Mouse (Mus musculus): ENCODE results near the gene Cdadc1. TPM values are rescaled to one million over a fixed set of nuclear protein-coding genes. Genes with fewer than 3 reads are reported as not detected.
A peak's percentile ranks its signal among the peaks of the same experiment; 100 is the strongest.

Cdadc1 gene
- polyA plus RNA-seq, 1 experiment from 2014 or later = 31.0 TPM

DNA sequence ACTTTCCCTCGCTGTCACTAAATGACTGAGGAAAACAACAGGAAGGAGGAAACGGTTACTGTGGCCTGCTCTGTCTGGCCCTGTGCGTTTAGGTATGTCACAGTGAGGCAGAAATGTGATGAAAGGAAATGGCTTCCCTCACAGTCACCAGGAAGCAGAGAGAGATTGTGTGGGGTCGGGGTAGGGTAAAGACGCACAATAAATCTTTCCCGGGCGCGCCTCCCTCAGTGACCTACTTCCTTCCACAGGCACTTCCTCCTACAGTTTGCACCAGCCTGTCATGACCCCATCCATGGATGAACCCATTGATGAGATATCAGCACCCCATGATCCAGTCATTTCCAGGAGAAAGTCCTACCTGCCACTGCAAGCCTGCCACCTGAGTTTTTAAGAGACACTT is 42.7 kb downstream of the Cdadc1 start:
- no peak overlapping the region for H3K4me2 ChIP-seq (replicated peaks)
- no peak overlapping the region for H3K4me3 ChIP-seq (replicated peaks)
- H3K27me3 ChIP-seq (replicated peaks) = no peaks in the 10 kb centered on the region
- H3K4me1 ChIP-seq (replicated peaks) = no peaks in the 10 kb centered on the region
- no peaks in the 10 kb centered on the region for H3K9me3 ChIP-seq
- no peaks in the 10 kb centered on the region for H3K36me3 ChIP-seq
- H3K9ac ChIP-seq = no peak overlapping the region
- 73% methylated on average over 8 of the region's 8 CpGs for WGBS
- no peak overlapping the region for H3K27ac ChIP-seq
- no peak for ATAC-seq

DNA sequence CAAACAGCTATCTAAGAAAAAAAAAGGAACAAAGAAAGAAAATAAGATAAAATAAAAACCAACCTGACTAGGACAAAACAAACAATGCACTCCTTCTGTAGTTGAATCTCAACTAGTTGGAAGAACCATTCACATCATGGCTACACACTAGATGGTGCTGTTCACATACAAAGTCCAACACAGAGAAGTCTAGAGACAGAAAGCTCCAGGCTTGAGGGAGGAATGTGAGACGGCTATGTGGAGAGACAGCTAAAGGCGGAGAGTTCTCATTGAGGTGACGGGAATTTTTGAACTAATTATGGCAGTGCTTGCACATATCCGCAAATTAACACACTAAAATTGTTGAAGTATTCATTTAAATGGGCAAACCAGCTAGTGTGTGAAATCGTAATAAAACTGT is 43.7 kb downstream of the Cdadc1 start:
- Histone ChIP-seq H3K36me3 (no peaks in the 10 kb centered on the region), H3K27ac (no peak overlapping the region), H3K9me3 (no peaks in the 10 kb centered on the region), H3K9ac (no peak overlapping the region), H3K4me2 (replicated peaks) (no peak overlapping the region), H3K4me1 (replicated peaks) (no peaks in the 10 kb centered on the region), H3K27me3 (replicated peaks) (no peaks in the 10 kb centered on the region), H3K4me3 (replicated peaks) (no peak overlapping the region)
- no peak for ATAC-seq
- WGBS = 80% methylated on average over 5 of the region's 5 CpGs

DNA sequence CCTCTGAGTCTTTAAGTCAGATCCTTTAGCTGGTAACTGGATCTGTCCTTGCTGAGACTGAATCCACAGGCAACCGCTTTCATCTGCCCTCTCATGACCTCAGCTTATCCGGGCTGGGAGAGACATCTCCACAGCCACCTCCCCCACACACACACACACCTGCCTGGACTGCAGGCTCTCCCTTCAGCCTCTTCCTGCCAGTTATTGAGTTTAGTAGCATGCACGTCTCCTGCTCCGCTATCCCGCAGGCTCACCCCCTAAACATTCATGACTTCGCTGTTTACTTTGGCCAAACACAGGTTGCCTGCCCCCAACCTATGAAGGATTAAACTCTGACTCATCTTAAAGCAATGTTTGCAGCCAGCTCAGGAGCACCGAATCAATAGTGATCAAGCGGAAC is 45.8 kb downstream of the Cdadc1 start:
- WGBS = 37% methylated on average over 8 of the region's 8 CpGs
- H3K4me1 ChIP-seq (replicated peaks) = no peaks in the 10 kb centered on the region
- H3K27ac ChIP-seq = no peak overlapping the region
- no peak overlapping the region for H3K9ac ChIP-seq
- no peaks in the 10 kb centered on the region for H3K27me3 ChIP-seq (replicated peaks)
- no peak overlapping the region for H3K4me3 ChIP-seq (replicated peaks)
- 0 out of 2 replicates have a peak, but pooled peaks have one; percentile 23 for ATAC-seq
- H3K9me3 ChIP-seq = no peaks in the 10 kb centered on the region
- no peak overlapping the region for H3K4me2 ChIP-seq (replicated peaks)
- no peaks in the 10 kb centered on the region for H3K36me3 ChIP-seq

DNA sequence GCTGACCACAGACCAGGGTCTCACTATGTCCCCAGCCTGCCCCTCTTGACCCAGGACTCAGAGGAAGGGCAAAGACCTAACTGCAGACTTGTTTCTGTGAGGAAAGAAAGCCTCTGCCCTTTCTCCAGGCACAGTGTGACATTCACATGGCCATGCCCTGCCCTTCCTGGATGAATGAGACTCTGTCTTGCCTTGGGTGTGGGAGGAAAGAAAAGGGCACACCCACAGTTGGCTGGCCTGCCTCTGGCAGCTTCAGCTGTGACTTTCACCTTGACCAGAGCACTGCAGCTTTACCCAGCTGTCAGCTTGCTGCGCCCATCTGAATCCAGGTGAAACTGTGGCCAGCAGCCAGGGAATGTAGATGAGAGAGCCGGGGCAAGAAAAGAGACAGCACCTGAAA is 46.9 kb downstream of the Cdadc1 start:
- no peaks in the 10 kb centered on the region for H3K4me1 ChIP-seq (replicated peaks)
- ATAC-seq = peak; percentile 78
- no peak overlapping the region for H3K27ac ChIP-seq
- no peak overlapping the region for H3K9ac ChIP-seq
- no peak overlapping the region for H3K4me3 ChIP-seq (replicated peaks)
- no peaks in the 10 kb centered on the region for H3K36me3 ChIP-seq
- WGBS = 72% methylated on average over 2 of the region's 2 CpGs
- H3K9me3 ChIP-seq = no peaks in the 10 kb centered on the region
- H3K27me3 ChIP-seq (replicated peaks) = no peaks in the 10 kb centered on the region
- no peak overlapping the region for H3K4me2 ChIP-seq (replicated peaks)

DNA sequence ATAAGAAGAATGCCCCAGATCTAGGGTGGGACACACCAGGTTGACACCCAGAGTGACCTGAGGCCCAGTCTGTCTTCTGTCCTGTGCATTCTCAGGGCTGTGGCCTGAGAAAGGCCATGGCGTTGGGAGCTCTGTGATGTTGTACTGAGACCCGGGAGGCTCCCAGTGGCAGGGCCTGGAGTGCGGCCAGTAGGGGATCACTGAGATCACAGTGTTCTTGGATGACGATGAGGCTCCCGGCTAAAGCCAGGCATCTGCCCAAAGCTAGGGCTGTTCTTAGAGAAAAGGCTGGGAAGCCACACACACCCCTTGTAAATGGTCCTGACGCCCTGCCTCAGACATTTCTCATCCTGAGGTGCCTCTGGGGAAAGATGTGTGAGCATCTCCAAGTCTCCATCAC is 48.7 kb downstream of the Cdadc1 start:
- no peaks in the 10 kb centered on the region for H3K27me3 ChIP-seq (replicated peaks)
- H3K4me1 ChIP-seq (replicated peaks) = no peaks in the 10 kb centered on the region
- no peaks in the 10 kb centered on the region for H3K36me3 ChIP-seq
- H3K9me3 ChIP-seq = no peaks in the 10 kb centered on the region
- no peak overlapping the region for H3K9ac ChIP-seq
- WGBS = 76% methylated on average over 6 of the region's 6 CpGs
- H3K4me2 ChIP-seq (replicated peaks) = no peak overlapping the region
- no peak overlapping the region for H3K27ac ChIP-seq
- ATAC-seq = no peak
- H3K4me3 ChIP-seq (replicated peaks) = no peak overlapping the region

DNA sequence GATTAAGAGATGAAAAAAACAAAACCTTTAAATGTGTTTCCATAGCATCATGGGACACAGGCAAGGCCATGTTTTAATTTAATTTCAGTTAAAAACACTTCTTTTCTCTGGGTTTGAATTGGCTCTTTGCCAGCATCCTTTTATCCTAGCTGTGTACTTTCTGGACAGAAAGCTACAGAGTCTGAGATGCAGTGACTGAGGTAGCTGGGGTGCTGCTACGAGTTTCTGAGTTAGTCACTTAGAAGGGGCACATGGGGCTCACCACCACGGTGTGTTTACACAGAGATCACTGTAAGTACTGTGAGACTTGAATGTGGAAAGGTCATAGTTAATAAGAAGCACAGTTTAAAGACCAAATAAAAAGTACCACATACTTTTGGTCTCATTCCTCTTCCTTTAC is 49.2 kb downstream of the Cdadc1 start:
- Histone ChIP-seq H3K27me3 (replicated peaks) (no peaks in the 10 kb centered on the region), H3K27ac (no peak overlapping the region), H3K4me3 (replicated peaks) (no peak overlapping the region), H3K9ac (no peak overlapping the region), H3K4me2 (replicated peaks) (no peak overlapping the region), H3K36me3 (no peaks in the 10 kb centered on the region), H3K4me1 (replicated peaks) (no peaks in the 10 kb centered on the region), H3K9me3 (no peaks in the 10 kb centered on the region)
- no peak for ATAC-seq
- 33% methylated on average over 2 of the region's 2 CpGs for whole genome bisulfite sequencing

DNA sequence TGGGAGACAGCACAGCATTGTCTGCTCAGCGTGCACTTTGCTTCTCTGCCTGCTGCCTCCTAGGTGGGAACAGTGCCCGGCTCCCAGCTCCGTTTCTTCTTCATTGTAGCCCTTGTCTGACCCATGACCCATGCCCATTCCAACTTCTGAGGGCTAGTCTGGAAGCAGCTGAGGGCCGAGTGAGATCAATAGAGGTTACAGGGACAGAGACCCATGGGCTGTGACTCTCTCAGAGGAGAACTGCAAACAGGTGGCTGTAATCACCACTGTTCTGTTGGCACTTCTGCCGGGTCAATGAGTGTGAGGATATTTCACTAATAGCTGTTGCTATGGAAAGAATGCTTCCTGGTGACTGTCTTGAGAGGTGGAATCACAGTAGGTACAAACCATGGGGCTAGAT is 50.2 kb downstream of the Cdadc1 start:
- H3K27ac ChIP-seq = no peak overlapping the region
- WGBS = 51% methylated on average over 5 of the region's 5 CpGs
- H3K36me3 ChIP-seq = no peaks in the 10 kb centered on the region
- no peak overlapping the region for H3K9ac ChIP-seq
- no peak overlapping the region for H3K4me2 ChIP-seq (replicated peaks)
- H3K27me3 ChIP-seq (replicated peaks) = no peaks in the 10 kb centered on the region
- no peaks in the 10 kb centered on the region for H3K4me1 ChIP-seq (replicated peaks)
- H3K4me3 ChIP-seq (replicated peaks) = no peak overlapping the region
- H3K9me3 ChIP-seq = no peaks in the 10 kb centered on the region
- no peak for ATAC-seq

DNA sequence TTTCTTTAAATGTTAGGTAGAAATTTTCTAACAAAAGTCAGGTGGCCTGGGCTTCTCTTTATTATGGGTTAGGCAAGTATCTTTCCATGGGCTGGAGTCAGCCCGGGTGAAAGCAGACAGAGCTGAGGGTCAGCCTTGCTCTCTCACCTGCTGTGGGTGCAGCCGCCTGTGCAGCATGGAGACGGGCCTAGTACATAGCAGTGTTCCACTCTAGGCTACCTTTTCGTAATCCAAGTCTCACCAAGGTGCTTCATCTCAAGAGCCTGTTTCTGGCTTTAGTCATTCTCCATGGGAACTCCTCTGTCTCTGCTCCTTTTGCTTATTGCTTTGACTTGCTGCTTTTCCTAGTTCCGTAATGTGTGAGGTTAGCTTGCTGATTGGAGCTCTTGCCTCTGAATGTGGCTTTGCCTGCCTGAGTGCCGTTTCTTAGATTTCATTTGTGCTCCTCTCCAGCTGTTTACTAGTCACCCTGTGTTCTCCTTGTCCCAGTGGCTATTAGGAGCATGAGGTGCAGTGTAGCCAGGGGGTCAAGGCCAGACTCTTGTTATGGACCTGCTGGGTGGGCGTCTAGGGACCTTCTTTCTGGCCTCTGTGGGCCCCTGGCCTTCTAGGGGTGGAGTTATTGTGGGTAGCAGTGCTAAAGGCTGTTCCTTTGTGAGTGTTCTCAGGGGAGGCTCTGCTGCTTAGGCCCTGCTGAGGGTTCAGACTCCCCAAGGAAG is 51.4 kb downstream of the Cdadc1 start:
- Histone ChIP-seq H3K27ac (no peak overlapping the region), H3K27me3 (replicated peaks) (no peaks in the 10 kb centered on the region), H3K4me3 (replicated peaks) (no peak overlapping the region), H3K9ac (no peak overlapping the region), H3K4me2 (replicated peaks) (no peak overlapping the region), H3K4me1 (replicated peaks) (no peaks in the 10 kb centered on the region), H3K36me3 (no peaks in the 10 kb centered on the region), H3K9me3 (no peaks in the 10 kb centered on the region)
- 81% methylated on average over 7 of the region's 7 CpGs for WGBS
- ATAC-seq = no peak

DNA sequence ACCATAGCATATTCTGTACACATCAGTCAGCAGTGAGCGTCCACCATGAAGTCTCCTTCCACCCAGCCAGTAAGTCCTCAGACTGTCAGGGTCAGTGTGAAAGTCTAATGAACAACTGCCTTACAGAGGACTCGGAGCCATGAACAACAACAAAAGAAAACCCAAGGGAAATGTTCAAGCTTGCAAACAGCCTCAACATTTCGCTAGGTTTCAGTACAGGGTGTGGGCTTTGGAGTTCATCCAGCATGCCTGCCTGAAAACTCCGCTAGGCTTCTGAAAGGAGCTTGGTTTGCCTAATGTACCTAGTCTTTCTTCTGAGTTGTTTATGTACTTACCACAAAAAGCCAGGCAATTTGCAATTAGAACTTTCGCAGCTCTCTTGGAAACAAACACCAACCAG is 53.8 kb downstream of the Cdadc1 start:
- Histone ChIP-seq H3K27me3 (replicated peaks) (no peaks in the 10 kb centered on the region), H3K9me3 (no peaks in the 10 kb centered on the region), H3K4me1 (replicated peaks) (no peaks in the 10 kb centered on the region), H3K36me3 (no peaks in the 10 kb centered on the region), H3K9ac (no peak overlapping the region), H3K4me2 (replicated peaks) (no peak overlapping the region), H3K27ac (no peak overlapping the region), H3K4me3 (replicated peaks) (no peak overlapping the region)
- 77% methylated on average over 5 of the region's 5 CpGs for WGBS
- no peak for ATAC-seq

DNA sequence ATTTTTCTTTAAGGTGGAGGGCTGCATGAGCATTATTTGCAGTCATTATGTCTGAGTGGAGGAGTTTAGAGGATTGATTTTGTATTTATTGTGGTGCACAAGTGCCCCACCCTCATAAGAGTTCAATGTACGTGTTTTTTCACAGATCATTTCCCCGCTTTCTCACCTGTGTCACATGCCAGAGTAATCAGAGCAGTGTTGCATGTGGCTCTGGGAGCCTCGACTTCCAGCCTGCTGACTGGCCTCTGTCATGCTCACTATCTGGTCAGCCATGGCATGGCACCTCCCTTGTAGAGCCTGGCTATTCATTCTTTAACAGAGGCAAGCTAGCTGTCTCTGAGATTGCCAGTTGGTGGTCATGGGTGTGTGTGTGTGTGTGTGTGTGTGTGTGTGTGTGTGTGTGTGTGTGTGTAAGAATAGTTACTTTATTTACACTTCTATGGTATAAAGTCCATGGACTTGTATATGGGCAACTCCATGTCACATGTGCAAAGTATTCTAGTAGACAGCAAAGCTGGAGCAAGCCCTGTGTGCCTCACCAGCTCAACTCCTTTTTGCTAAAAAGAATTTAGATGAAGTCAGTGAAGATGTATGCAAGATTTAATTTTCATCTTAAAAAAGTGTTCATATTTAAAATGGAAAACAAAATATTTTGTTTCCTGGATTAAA is 54.5 kb downstream of the Cdadc1 start:
- ATAC-seq = peak; percentile 76
- no peaks in the 10 kb centered on the region for H3K36me3 ChIP-seq
- no peak overlapping the region for H3K4me3 ChIP-seq (replicated peaks)
- no peaks in the 10 kb centered on the region for H3K9me3 ChIP-seq
- H3K4me1 ChIP-seq (replicated peaks) = no peaks in the 10 kb centered on the region
- no peak overlapping the region for H3K27ac ChIP-seq
- H3K27me3 ChIP-seq (replicated peaks) = no peaks in the 10 kb centered on the region
- no peak overlapping the region for H3K4me2 ChIP-seq (replicated peaks)
- WGBS = 60% methylated on average over 3 of the region's 3 CpGs
- no peak overlapping the region for H3K9ac ChIP-seq

DNA sequence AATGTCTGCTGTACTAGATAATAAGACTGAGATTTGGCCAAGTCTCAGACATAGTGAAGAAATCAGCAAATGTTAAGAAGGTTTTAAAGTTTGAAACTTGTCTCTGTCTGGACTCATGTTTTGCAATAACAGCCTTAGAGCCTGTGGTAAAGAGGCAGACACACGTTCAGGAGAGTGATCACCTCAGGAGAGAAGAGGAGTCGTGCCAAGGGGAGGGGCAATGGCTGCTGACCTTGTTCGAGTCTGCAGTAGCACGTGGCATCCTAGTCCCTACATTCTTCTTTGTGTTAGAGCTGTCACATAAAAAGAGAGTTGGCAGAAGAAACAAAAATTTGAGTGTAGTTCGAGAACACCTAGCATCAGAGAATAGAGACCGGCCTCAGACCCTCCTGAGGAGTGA is 57.0 kb downstream of the Cdadc1 start:
- Histone ChIP-seq H3K9me3 (no peaks in the 10 kb centered on the region), H3K9ac (no peak overlapping the region), H3K4me3 (replicated peaks) (no peak overlapping the region), H3K4me2 (replicated peaks) (no peak overlapping the region), H3K36me3 (no peaks in the 10 kb centered on the region), H3K4me1 (replicated peaks) (no peaks in the 10 kb centered on the region), H3K27ac (no peak overlapping the region), H3K27me3 (replicated peaks) (no peaks in the 10 kb centered on the region)
- 79% methylated on average over 6 of the region's 6 CpGs for WGBS
- ATAC-seq = no peak

DNA sequence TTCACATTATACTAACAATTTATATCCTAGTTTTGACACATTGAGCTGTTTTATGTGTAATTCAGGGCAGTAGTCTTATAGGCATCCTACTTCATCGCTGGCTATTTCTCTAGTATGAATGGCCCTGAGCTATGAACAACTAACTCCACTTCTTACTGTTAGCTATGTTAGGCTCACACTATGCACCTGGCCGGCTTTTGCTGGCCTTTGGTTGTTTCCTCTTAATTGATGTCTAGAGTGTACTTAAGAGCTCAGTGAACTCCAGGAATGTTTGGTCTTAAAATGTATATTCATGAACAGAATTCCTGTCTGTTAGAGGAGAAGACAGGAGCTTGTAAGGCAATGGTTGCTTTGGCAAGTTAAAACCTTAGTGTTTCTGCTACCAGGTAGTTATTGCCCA is 57.5 kb downstream of the Cdadc1 start:
- H3K27ac ChIP-seq = no peak overlapping the region
- no peaks in the 10 kb centered on the region for H3K36me3 ChIP-seq
- ATAC-seq = no peak
- no peak overlapping the region for H3K4me3 ChIP-seq (replicated peaks)
- H3K27me3 ChIP-seq (replicated peaks) = no peaks in the 10 kb centered on the region
- H3K9me3 ChIP-seq = no peaks in the 10 kb centered on the region
- H3K4me2 ChIP-seq (replicated peaks) = no peak overlapping the region
- 80% methylated on average over 2 of the region's 2 CpGs for WGBS
- no peak overlapping the region for H3K9ac ChIP-seq
- no peaks in the 10 kb centered on the region for H3K4me1 ChIP-seq (replicated peaks)

DNA sequence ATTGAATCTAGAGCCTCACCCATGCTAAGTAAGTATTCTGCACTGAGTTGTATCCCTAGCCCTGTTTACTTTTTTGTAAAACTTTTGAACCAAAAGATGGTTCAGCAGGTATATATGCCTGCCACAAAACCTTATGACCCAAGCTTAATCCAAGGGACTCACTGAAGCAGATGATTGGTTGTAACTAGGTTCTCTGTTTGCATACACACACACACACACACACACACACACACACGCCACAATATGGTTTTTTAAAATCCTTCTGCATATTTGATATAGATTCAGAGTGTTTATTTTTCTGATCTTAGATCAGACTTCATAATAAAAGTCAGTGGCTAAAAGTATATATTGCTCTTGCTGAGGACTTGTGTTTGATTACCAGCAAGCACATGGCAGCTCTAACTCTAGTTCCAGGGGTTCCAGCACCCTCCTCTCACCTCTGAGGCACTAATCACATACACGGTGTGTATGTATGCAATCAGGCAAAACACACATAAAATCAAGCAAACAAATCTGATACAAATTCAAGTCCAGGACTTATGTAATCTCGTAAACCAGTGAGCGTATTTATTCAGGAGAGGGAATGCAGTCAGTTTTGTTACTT is 59.8 kb downstream of the Cdadc1 start:
- no peak for ATAC-seq
- no peak overlapping the region for H3K9ac ChIP-seq

More for the DNA sequence above, 59.8 kb downstream of the Cdadc1 start:
- Histone ChIP-seq H3K9me3 (no peaks in the 10 kb centered on the region), H3K4me2 (replicated peaks) (no peak overlapping the region), H3K4me3 (replicated peaks) (no peak overlapping the region), H3K4me1 (replicated peaks) (no peaks in the 10 kb centered on the region), H3K36me3 (no peaks in the 10 kb centered on the region), H3K27ac (no peak overlapping the region), H3K27me3 (replicated peaks) (no peaks in the 10 kb centered on the region)
- WGBS = 79% methylated on average over 4 of the region's 4 CpGs
